In the genomic region with DNA sequence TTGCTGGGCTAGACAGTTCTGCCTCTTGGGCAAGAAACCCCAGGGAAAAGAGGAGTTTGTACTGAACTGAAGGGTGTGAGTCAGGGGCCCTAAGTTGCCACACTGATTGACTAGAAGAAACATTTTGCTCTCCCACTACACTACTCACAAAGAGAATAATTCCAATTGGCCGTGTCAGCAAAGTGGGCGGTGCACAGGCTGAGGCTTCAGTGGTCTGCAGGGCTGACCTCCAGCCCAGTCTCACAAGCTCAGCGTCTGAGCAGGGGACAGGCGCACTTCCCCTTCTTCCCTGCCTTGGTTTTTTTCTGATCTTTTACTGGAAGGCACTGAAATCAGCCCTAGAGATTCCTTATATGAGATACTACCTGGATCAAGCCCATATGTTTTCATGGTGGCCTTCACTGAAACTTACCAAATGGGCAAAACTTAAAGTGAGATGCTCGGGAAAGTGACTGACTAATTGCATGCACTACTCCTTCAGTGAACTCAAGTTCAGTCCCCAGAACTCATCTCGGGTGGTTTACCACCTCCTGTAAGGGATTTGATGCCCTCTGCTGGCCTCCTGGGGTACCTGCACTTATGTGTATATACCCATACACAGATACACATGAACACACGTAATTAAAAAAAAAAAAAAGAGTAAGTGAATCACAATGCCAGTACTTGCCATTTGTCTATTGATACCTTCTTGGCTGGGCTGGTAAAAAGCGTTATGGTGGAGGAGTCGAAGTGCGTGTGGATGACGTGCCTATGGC, we compare ENCODE assay signal across 21 mouse cellular contexts. TPM values are rescaled to one million over a fixed set of nuclear protein-coding genes. Genes with fewer than 3 reads are reported as not detected.
A peak's percentile ranks its signal among the peaks of the same experiment; 100 is the strongest.
DNase-seq lines count a peak whose midpoint lies in the region; ATAC-seq and TF ChIP-seq lines count a peak whose summit lies in the region.
"Had no signal": no experiment of that assay in that cellular context is flagged by ENCODE, and none has a peak within 500 bp of the region (broad histone marks: within the 10 kb centered on the region; RNA-seq: fewer than 3 reads in every experiment).

No protein-coding gene starts in this region.

- H3K4me2 ChIP-seq in heart, postnatal 0 days (ENCODE audit: low read depth, low read length) = no peak overlapping the region
- H3K4me2 ChIP-seq in heart, embryonic 12.5 days = no peak overlapping the region
- no peak overlapping the region for H3K4me2 ChIP-seq in liver, postnatal 0 days (ENCODE audit: low read depth, low read length)
- H3K4me2 ChIP-seq in liver, embryonic 12.5 days = no peak overlapping the region
- H3K4me2 ChIP-seq in forebrain, embryonic 13.5 days = no peak overlapping the region
- H3K4me2 ChIP-seq: hindbrain, embryonic 15.5 days; limb, embryonic 13.5 days; liver, embryonic 15.5 days had no signal

- WGBS in heart, postnatal 0 days = 93% methylated on average over 11 of the region's 11 CpGs
- 88% methylated on average over 11 of the region's 11 CpGs for WGBS in heart, embryonic 12.5 days
- 81% methylated on average over 11 of the region's 11 CpGs for WGBS in liver, postnatal 0 days (ENCODE audit: insufficient replicate concordance)
- WGBS in liver, embryonic 12.5 days (ENCODE audit: insufficient replicate concordance) = 73% methylated on average over 11 of the region's 11 CpGs
- 91% methylated on average over 11 of the region's 11 CpGs for WGBS in embryonic facial prominence, embryonic 10.5 days
- WGBS in forebrain, embryonic 13.5 days = 95% methylated on average over 11 of the region's 11 CpGs

- no peak for ATAC-seq in heart, postnatal 0 days (ENCODE audit: insufficient read depth, low read depth)
- ATAC-seq in heart, embryonic 12.5 days (ENCODE audit: insufficient number of reproducible peaks, low FRiP score) = no peak
- no peak for ATAC-seq in liver, postnatal 0 days
- ATAC-seq in liver, embryonic 12.5 days = no peak
- ATAC-seq in megakaryocyte, adult 5-6 weeks (ENCODE audit: poor library complexity, severe bottlenecking) = peak; percentile 43
- no peak for ATAC-seq in forebrain, embryonic 13.5 days
- ATAC-seq: forebrain, embryonic 16.5 days had no signal

- H3K27me3 ChIP-seq in heart, postnatal 0 days (ENCODE audit: control insufficient read depth, insufficient read depth, low read length) = no peaks in the 10 kb centered on the region
- H3K27me3 ChIP-seq in heart, embryonic 12.5 days (replicated peaks) = no peaks in the 10 kb centered on the region
- H3K27me3 ChIP-seq in liver, postnatal 0 days (ENCODE audit: insufficient read depth, low read length) = no peaks in the 10 kb centered on the region
- no peaks in the 10 kb centered on the region for H3K27me3 ChIP-seq in liver, embryonic 12.5 days (replicated peaks)
- H3K27me3 ChIP-seq in embryonic facial prominence, embryonic 10.5 days (replicated peaks; ENCODE audit: low read depth, poor library complexity, severe bottlenecking) = no peaks in the 10 kb centered on the region
- no peaks in the 10 kb centered on the region for H3K27me3 ChIP-seq in forebrain, embryonic 13.5 days
- H3K27me3 ChIP-seq: hindbrain, embryonic 15.5 days; limb, embryonic 13.5 days; liver, embryonic 15.5 days had no signal

- H3K9me3 ChIP-seq in heart, postnatal 0 days (replicated peaks; ENCODE audit: control insufficient read depth, low read length) = no peaks in the 10 kb centered on the region
- H3K9me3 ChIP-seq in heart, embryonic 12.5 days (replicated peaks) = peaks cover 3% of the 10 kb centered on the region; the same call in 1 of the 2 replicates
- 0 out of 2 replicates have a peak, but pooled peaks cover 4% of the 10 kb centered on the region for H3K9me3 ChIP-seq in liver, postnatal 0 days (ENCODE audit: low read length)
- H3K9me3 ChIP-seq in liver, embryonic 12.5 days (replicated peaks) = 0 out of 2 replicates have a peak, but pooled peaks cover 3% of the 10 kb centered on the region
- no peaks in the 10 kb centered on the region for H3K9me3 ChIP-seq in ES-E14 (ENCODE audit: control insufficient read depth, insufficient read depth, low read depth, low read length)
- peaks cover 8% of the 10 kb centered on the region; the same call in 1 of the 2 replicates for H3K9me3 ChIP-seq in embryonic facial prominence, embryonic 10.5 days
- H3K9me3 ChIP-seq in forebrain, embryonic 13.5 days (replicated peaks) = no peaks in the 10 kb centered on the region
- H3K9me3 ChIP-seq: hindbrain, embryonic 15.5 days; liver, embryonic 15.5 days had no signal

- H3K36me3 ChIP-seq in heart, postnatal 0 days (replicated peaks; ENCODE audit: control insufficient read depth, insufficient read depth, low read length) = peaks cover 28% of the 10 kb centered on the region
- peaks cover 32% of the 10 kb centered on the region for H3K36me3 ChIP-seq in heart, embryonic 12.5 days
- H3K36me3 ChIP-seq in liver, postnatal 0 days (replicated peaks; ENCODE audit: insufficient read depth, low read length) = 0 out of 2 replicates have a peak, but pooled peaks cover 3% of the 10 kb centered on the region
- H3K36me3 ChIP-seq in liver, embryonic 12.5 days = no peaks in the 10 kb centered on the region
- no peaks in the 10 kb centered on the region for H3K36me3 ChIP-seq in ES-E14 (ENCODE audit: control insufficient read depth, insufficient read depth, low read length, poor library complexity, severe bottlenecking)
- H3K36me3 ChIP-seq in embryonic facial prominence, embryonic 10.5 days (replicated peaks) = peaks cover 28% of the 10 kb centered on the region
- H3K36me3 ChIP-seq in forebrain, embryonic 13.5 days (ENCODE audit: poor library complexity, severe bottlenecking) = no peaks in the 10 kb centered on the region
- H3K36me3 ChIP-seq: hindbrain, embryonic 15.5 days; liver, embryonic 15.5 days had no signal

- in situ Hi-C loops in ES-E14 (cut with MboI; ENCODE audit: low sequenced_read_pairs in 2 of 2, unreplicated experiment in 2 of 2) = no loop called here

- DNase-seq in heart, postnatal 0 days (ENCODE audit: low spot score) = no peak
- no peak for DNase-seq in liver, postnatal 0 days
- DNase-seq in ES-E14 (ENCODE audit: low read depth, low spot score) = no peak
- DNase-seq in embryonic facial prominence, embryonic 10.5 days (ENCODE audit: low spot score) = no peak
- DNase-seq: adrenal gland, adult 8-10 months; B cell, adult 2 months; cerebellum, adult 11 months; cerebellum, postnatal 36 days; heart, postnatal 14 days; kidney, adult 18-20 months; lung, postnatal 36 days; midbrain, embryonic 14.5 days had no signal

- H3K4me3 ChIP-seq in heart, postnatal 0 days (ENCODE audit: low read depth, low read length) = no peak overlapping the region
- H3K4me3 ChIP-seq in heart, embryonic 12.5 days = no peak overlapping the region
- no peak overlapping the region for H3K4me3 ChIP-seq in liver, postnatal 0 days (ENCODE audit: low read depth, low read length)
- H3K4me3 ChIP-seq in liver, embryonic 12.5 days = no peak overlapping the region
- no peak overlapping the region for H3K4me3 ChIP-seq in ES-E14 (ENCODE audit: insufficient read depth in 1 of 2, low read depth in 1 of 2, low read length in 2 of 2, poor library complexity in 1 of 2, severe bottlenecking in 1 of 2)
- H3K4me3 ChIP-seq in embryonic facial prominence, embryonic 10.5 days = no peak overlapping the region
- no peak overlapping the region for H3K4me3 ChIP-seq in forebrain, embryonic 13.5 days
- H3K4me3 ChIP-seq: erythroblast, embryonic 14.5 days; hindbrain, embryonic 15.5 days; limb, embryonic 13.5 days; liver, embryonic 15.5 days had no signal

- no peak overlapping the region for H3K9ac ChIP-seq in heart, postnatal 0 days (replicated peaks; ENCODE audit: low read depth, low read length)
- H3K9ac ChIP-seq in heart, embryonic 12.5 days = no peak overlapping the region
- H3K9ac ChIP-seq in liver, postnatal 0 days (replicated peaks) = no peak overlapping the region
- no peak overlapping the region for H3K9ac ChIP-seq in liver, embryonic 12.5 days
- H3K9ac ChIP-seq in ES-E14 (ENCODE audit: insufficient read depth, low read depth, low read length, poor library complexity, severe bottlenecking) = no peak overlapping the region
- no peak overlapping the region for H3K9ac ChIP-seq in forebrain, embryonic 13.5 days
- H3K9ac ChIP-seq: hindbrain, embryonic 15.5 days; limb, embryonic 13.5 days; liver, embryonic 15.5 days had no signal

- TF ChIP-seq CTCF in heart, postnatal 0 days (IDR thresholded peaks at IDR 0.05; ENCODE audit: low read depth) = peak; percentile 11; the same call in 1 of the 2 replicates
- TF ChIP-seq CTCF in liver, postnatal 0 days (IDR thresholded peaks at IDR 0.05; ENCODE audit: low read depth) = 0 out of 2 replicates have a peak, but pooled peaks have one; percentile 13

- H3K4me1 ChIP-seq in heart, postnatal 0 days (ENCODE audit: control insufficient read depth, insufficient read depth) = peaks cover 11% of the 10 kb centered on the region
- H3K4me1 ChIP-seq in heart, embryonic 12.5 days (replicated peaks) = peaks cover 24% of the 10 kb centered on the region
- peaks cover 4% of the 10 kb centered on the region; the same call in 1 of the 2 replicates for H3K4me1 ChIP-seq in liver, postnatal 0 days (ENCODE audit: insufficient read depth)
- no peaks in the 10 kb centered on the region for H3K4me1 ChIP-seq in liver, embryonic 12.5 days
- H3K4me1 ChIP-seq in ES-E14 (ENCODE audit: control insufficient read depth in 2 of 2, insufficient read depth in 2 of 2, low read length in 2 of 2, poor library complexity in 1 of 2) = peaks cover 0 to 3% of the 10 kb centered on the region in 2 experiments; a peak in 1 of 4 replicates
- H3K4me1 ChIP-seq in embryonic facial prominence, embryonic 10.5 days = peaks cover 22% of the 10 kb centered on the region
- H3K4me1 ChIP-seq in forebrain, embryonic 13.5 days = peaks cover 7% of the 10 kb centered on the region
- H3K4me1 ChIP-seq: hindbrain, embryonic 15.5 days; liver, embryonic 15.5 days had no signal

- H3K27ac ChIP-seq in heart, postnatal 0 days (ENCODE audit: low read depth) = no peak overlapping the region
- H3K27ac ChIP-seq in heart, embryonic 12.5 days (ENCODE audit: poor library complexity, severe bottlenecking) = no peak overlapping the region
- no peak overlapping the region for H3K27ac ChIP-seq in liver, postnatal 0 days (ENCODE audit: low read depth)
- no peak overlapping the region for H3K27ac ChIP-seq in liver, embryonic 12.5 days
- H3K27ac ChIP-seq in ES-E14 (ENCODE audit: insufficient read depth, low read depth, low read length, poor library complexity, severe bottlenecking) = no peak overlapping the region
- no peak overlapping the region for H3K27ac ChIP-seq in embryonic facial prominence, embryonic 10.5 days (replicated peaks)
- H3K27ac ChIP-seq in forebrain, embryonic 13.5 days = no peak overlapping the region
- H3K27ac ChIP-seq: hindbrain, embryonic 15.5 days; limb, embryonic 13.5 days; liver, embryonic 15.5 days had no signal

- no peak for TF ChIP-seq EP300 in heart, postnatal 0 days (IDR thresholded peaks at IDR 0.05; ENCODE audit: low read depth)
- no peak for TF ChIP-seq EP300 in liver, postnatal 0 days (IDR thresholded peaks at IDR 0.05; ENCODE audit: low read depth)

RNA-seq across cellular contexts. Expression of gene Naa20, which starts 35.0 kb away (rescaled TPM):
- 155 and 298 TPM in 2 replicates for total RNA-seq in heart, postnatal 0 days (2014; rRNA removed; ENCODE audit: low replicate concordance)
- 243 TPM in 2 replicates for polyA plus RNA-seq in heart, postnatal 0 days (2015; fragmentation: Nextera tagmentation; extraction: Ambion mirVana)
- polyA plus RNA-seq in heart, embryonic 12.5 days (2016; fragmentation: Nextera tagmentation; extraction: Ambion mirVana) = 164 and 166 TPM in 2 replicates
- polyA plus RNA-seq in liver, postnatal 0 days (2015; fragmentation: Nextera tagmentation; extraction: Ambion mirVana) = 55.0 and 60.0 TPM in 2 replicates
- 85.9 and 92.8 TPM in 2 replicates for polyA plus RNA-seq in liver, embryonic 12.5 days (2016; fragmentation: Nextera tagmentation; extraction: Ambion mirVana)
- total RNA-seq in ES-E14 (2012; rRNA removed) = 81.5 and 87.6 TPM in 2 replicates
- total RNA-seq in megakaryocyte, adult 5-6 weeks (2015) = 63.9 and 90.0 TPM in 2 replicates
- 57.8 and 62.5 TPM in 2 replicates for total RNA-seq in megakaryocyte, adult 5-6 weeks (2017)
- 160 and 162 TPM in 2 replicates for polyA plus RNA-seq in embryonic facial prominence, embryonic 10.5 days (2016; fragmentation: Nextera tagmentation; extraction: Ambion mirVana)
- 134 TPM in 2 replicates for polyA plus RNA-seq in forebrain, embryonic 13.5 days (2015; fragmentation: Nextera tagmentation; extraction: Ambion mirVana)
